Mouse (Mus musculus) MEL (cell line): ENCODE data around the gene Apoc4. TPM values are rescaled to one million over a fixed set of nuclear protein-coding genes. Genes with fewer than 3 reads are reported as not detected.

Experiments used
- DNase-seq: peaks from one replicate; pipeline ENCODE4 v3.0.0; 2011; ENCODE audit warnings: low read depth, low spot score
- H3K27ac ChIP-seq: 2 replicates; pipeline ENCODE4 v1.5.1; 2012; ENCODE audit warnings: low read depth, mild to moderate bottlenecking, control low read depth, low read length, moderate library complexity; ENCODE audit not compliant: control insufficient read depth
- H3K27me3 ChIP-seq, 2 experiments: fragments of 150-350 bp in 1 of 2; sonication (generic) in 1 of 2; 2 replicates each; pipeline ENCODE4 v1.6.1; 2012; ENCODE audit warnings: low read length in 2 of 2, mild to moderate bottlenecking in 2 of 2, improper control_type of control experiment in 1 of 2, moderate library complexity in 1 of 2; ENCODE audit not compliant: insufficient read depth in 2 of 2, control insufficient read depth in 1 of 2
- H3K36me3 ChIP-seq, 2 experiments: 2 replicates each; pipeline ENCODE4 v1.6.1; 2012 to 2014; ENCODE audit warnings: low read length in 2 of 2, improper control_type of control experiment in 1 of 2, inconsistent platforms in 1 of 2, mild to moderate bottlenecking in 1 of 2; ENCODE audit not compliant: insufficient read depth in 2 of 2, control insufficient read depth in 1 of 2
- H3K4me1 ChIP-seq, 2 experiments: fragments of 150-350 bp in 1 of 2; sonication (generic) in 1 of 2; 2 replicates each; pipeline ENCODE4 v1.6.1; 2012; ENCODE audit warnings: low read length in 2 of 2, improper control_type of control experiment in 1 of 2, mild to moderate bottlenecking in 1 of 2; ENCODE audit not compliant: insufficient read depth in 2 of 2, control insufficient read depth in 1 of 2
- H3K4me3 ChIP-seq, 2 experiments: fragments of 150-350 bp in 1 of 2; sonication (generic) in 1 of 2; 2 replicates each; pipeline ENCODE4 v1.5.1; 2012; ENCODE audit warnings: low read depth in 2 of 2, low read length in 2 of 2, mild to moderate bottlenecking in 2 of 2, moderate library complexity in 2 of 2, control low read depth in 1 of 2, improper control_type of control experiment in 1 of 2; ENCODE audit not compliant: control insufficient read depth in 1 of 2, insufficient read depth in 1 of 2
- H3K79me2 ChIP-seq: 2 replicates; pipeline ENCODE4 v1.6.1; 2012; ENCODE audit warnings: mild to moderate bottlenecking, low read length, moderate library complexity; ENCODE audit not compliant: control insufficient read depth, poor library complexity, insufficient read depth
- H3K9ac ChIP-seq: 2 replicates; pipeline ENCODE4 v1.6.1; 2012; ENCODE audit warnings: low read depth, mild to moderate bottlenecking, control low read depth, low read length, moderate library complexity; ENCODE audit not compliant: control insufficient read depth, poor library complexity, severe bottlenecking
- H3K9me3 ChIP-seq: fragments of 150-350 bp; sonication (generic); replicated peaks from 2 replicates; pipeline ENCODE4 v1.6.1; 2012; ENCODE audit warnings: mild to moderate bottlenecking, low read length, improper control_type of control experiment, moderate library complexity; ENCODE audit not compliant: insufficient read depth
- BHLHE40 ChIP-seq: IDR thresholded peaks from 2 replicates; pipeline ENCODE4 v1.6.1; 2012; ENCODE audit warnings: low read depth, mild to moderate bottlenecking, inconsistent platforms, low read length, improper control_type of control experiment, borderline replicate concordance
- CTCF ChIP-seq, 3 experiments: IDR thresholded peaks in 2 of 3; conservative IDR thresholded peaks in 1 of 3; 2 replicates each; pipeline ENCODE4 v1.5.1; 2011 to 2012; ENCODE audit warnings: low read length in 3 of 3, low read depth in 2 of 3, mild to moderate bottlenecking in 2 of 3, improper control_type of control experiment in 1 of 3, inconsistent platforms in 1 of 3, mixed read lengths in 1 of 3, moderate library complexity in 1 of 3; ENCODE audit not compliant: control insufficient read depth in 1 of 3, insufficient read depth in 1 of 3, poor library complexity in 1 of 3, severe bottlenecking in 1 of 3
- E2F4 ChIP-seq: IDR thresholded peaks from 2 replicates; pipeline ENCODE4 v1.6.1; 2011; ENCODE audit warnings: low read depth, low read length, improper control_type of control experiment, borderline replicate concordance
- EP300 ChIP-seq, 2 experiments: IDR thresholded peaks; 2 replicates each; pipeline ENCODE4 v1.6.1; 2011; ENCODE audit warnings: improper control_type of control experiment in 2 of 2, low read length in 2 of 2, low read depth in 1 of 2, mild to moderate bottlenecking in 1 of 2
- ETS1 ChIP-seq: IDR thresholded peaks from 2 replicates; pipeline ENCODE4 v1.6.1; 2012; ENCODE audit warnings: low read depth, mild to moderate bottlenecking, inconsistent platforms, low read length, improper control_type of control experiment, moderate library complexity
- GATA1 ChIP-seq: IDR thresholded peaks from 2 replicates; pipeline ENCODE4 v1.6.1; 2011; ENCODE audit warnings: low read depth, low read length, improper control_type of control experiment
- HCFC1 ChIP-seq: IDR thresholded peaks from 2 replicates; pipeline ENCODE4 v1.6.1; 2012; ENCODE audit warnings: low read depth, mild to moderate bottlenecking, inconsistent platforms, low read length, improper control_type of control experiment, moderate library complexity
- KAT2A ChIP-seq: conservative IDR thresholded peaks from 2 replicates; pipeline ENCODE4 v1.6.1; 2012; ENCODE audit warnings: low read depth, low read length, improper control_type of control experiment, inconsistent platforms
- MAFK ChIP-seq: IDR thresholded peaks from 2 replicates; pipeline ENCODE4 v1.6.1; 2011; ENCODE audit warnings: low read depth, mild to moderate bottlenecking, low read length, improper control_type of control experiment, borderline replicate concordance
- MAX ChIP-seq: IDR thresholded peaks from 2 replicates; pipeline ENCODE4 v1.6.1; 2011; ENCODE audit warnings: low read length, improper control_type of control experiment
- MAZ ChIP-seq: IDR thresholded peaks from 2 replicates; pipeline ENCODE4 v1.6.1; 2012; ENCODE audit warnings: low read depth, mild to moderate bottlenecking, inconsistent platforms, low read length, improper control_type of control experiment
- MEF2A ChIP-seq: IDR thresholded peaks from 2 replicates; pipeline ENCODE4 v1.6.1; 2014; ENCODE audit warnings: low read depth, mild to moderate bottlenecking, inconsistent platforms, low read length, improper control_type of control experiment; ENCODE audit not compliant: poor library complexity, insufficient replicate concordance, severe bottlenecking; ENCODE audit errors: extremely low read depth
- MXI1 ChIP-seq: IDR thresholded peaks from 2 replicates; pipeline ENCODE4 v1.6.1; 2011; ENCODE audit warnings: mild to moderate bottlenecking, low read depth, low read length, improper control_type of control experiment
- MYB ChIP-seq: IDR thresholded peaks from 2 replicates; pipeline ENCODE4 v1.6.1; 2011; ENCODE audit warnings: mild to moderate bottlenecking, low read depth, low read length, improper control_type of control experiment
- MYC ChIP-seq: IDR thresholded peaks from 2 replicates; pipeline ENCODE4 v1.6.1; 2011; ENCODE audit warnings: low read depth, mild to moderate bottlenecking, low read length, improper control_type of control experiment, moderate library complexity
- NELFE ChIP-seq: IDR thresholded peaks from 2 replicates; pipeline ENCODE4 v1.6.1; 2011; ENCODE audit warnings: low read depth, low read length, improper control_type of control experiment
- NRF1 ChIP-seq: IDR thresholded peaks from 2 replicates; pipeline ENCODE4 v1.6.1; 2014; ENCODE audit warnings: low read depth, mild to moderate bottlenecking, inconsistent platforms, low read length, improper control_type of control experiment, moderate library complexity; ENCODE audit not compliant: poor library complexity, insufficient read depth, severe bottlenecking
- POLR2AphosphoS2 ChIP-seq: IDR thresholded peaks from 2 replicates; pipeline ENCODE4 v1.6.1; 2011; ENCODE audit warnings: low read length, improper control_type of control experiment
- POLR2AphosphoS5 ChIP-seq: IDR thresholded peaks from 2 replicates; pipeline ENCODE4 v1.6.1; 2012; ENCODE audit warnings: low read depth, borderline replicate concordance, mild to moderate bottlenecking, inconsistent platforms, low read length, moderate library complexity, mixed read lengths
- RAD21 ChIP-seq: IDR thresholded peaks from 2 replicates; pipeline ENCODE4 v1.6.1; 2011; ENCODE audit warnings: mild to moderate bottlenecking, low read depth, low read length, improper control_type of control experiment
- RCOR1 ChIP-seq: IDR thresholded peaks from 2 replicates; pipeline ENCODE4 v1.6.1; 2012; ENCODE audit warnings: low read depth, mild to moderate bottlenecking, inconsistent platforms, low read length, improper control_type of control experiment
- SIN3A ChIP-seq: IDR thresholded peaks from 2 replicates; pipeline ENCODE4 v1.6.1; 2012; ENCODE audit warnings: low read length, improper control_type of control experiment, inconsistent platforms
- SMC3 ChIP-seq: IDR thresholded peaks from 2 replicates; pipeline ENCODE4 v1.6.1; 2011; ENCODE audit warnings: low read depth, low read length, improper control_type of control experiment
- TAL1 ChIP-seq: IDR thresholded peaks from 2 replicates; pipeline ENCODE4 v1.6.1; 2012; ENCODE audit warnings: mild to moderate bottlenecking, inconsistent platforms, low read length, moderate library complexity, mixed read lengths
- TBP ChIP-seq: IDR thresholded peaks from 2 replicates; pipeline ENCODE4 v1.8.0; 2011; ENCODE audit warnings: low read depth, low read length, improper control_type of control experiment
- TCF12 ChIP-seq: IDR thresholded peaks from 2 replicates; pipeline ENCODE4 v1.6.1; 2014; ENCODE audit warnings: low read depth, mild to moderate bottlenecking, inconsistent platforms, low read length, improper control_type of control experiment, moderate library complexity
- USF2 ChIP-seq, 2 experiments: IDR thresholded peaks; 2 replicates each; pipeline ENCODE4 v1.6.1; 2011 to 2012; ENCODE audit warnings: improper control_type of control experiment in 2 of 2, low read length in 2 of 2, borderline replicate concordance in 1 of 2, inconsistent platforms in 1 of 2, low read depth in 1 of 2, mild to moderate bottlenecking in 1 of 2; ENCODE audit not compliant: insufficient read depth in 1 of 2
- ZC3H11A ChIP-seq: IDR thresholded peaks from 2 replicates; pipeline ENCODE4 v1.6.1; 2012; ENCODE audit warnings: low read depth, mild to moderate bottlenecking, inconsistent platforms, low read length, improper control_type of control experiment
- ZMIZ1 ChIP-seq: IDR thresholded peaks from 2 replicates; pipeline ENCODE4 v1.6.1; 2012; ENCODE audit warnings: low read depth, mild to moderate bottlenecking, inconsistent platforms, low read length, improper control_type of control experiment, moderate library complexity
- ZNF384 ChIP-seq: IDR thresholded peaks from 2 replicates; pipeline ENCODE4 v1.6.1; 2012; ENCODE audit warnings: low read depth, mild to moderate bottlenecking, inconsistent platforms, low read length, improper control_type of control experiment
- polyA plus RNA-seq, 2 experiments: library from polyadenylated mRNA; stranded (reverse) in 1 of 2; unstranded in 1 of 2; fragments of >175 nt in 1 of 2; fragments of >200 nt in 1 of 2; gene quantifications; 2 replicates each; pipeline versions ENCODE4 v1.2.1 to v1.2.4; 2012; ENCODE audit warnings: low replicate concordance in 2 of 2, low read depth in 1 of 2; ENCODE audit not compliant: insufficient read length in 2 of 2, insufficient read depth in 1 of 2, missing spikeins in 1 of 2
- total RNA-seq: library from RNA; depleted of rRNA; stranded (reverse); fragments of 300-350 nt; gene quantifications from 2 replicates; pipeline ENCODE4 v1.2.3, GENCODE M21; 2012

Apoc4 gene
- total and polyA plus RNA-seq, 3 experiments: not detected

- Histone ChIP-seq H3K4me1 (peaks cover 14 to 49% of the 10 kb centered on the region in 2 experiments), H3K4me3 (no peak overlapping the region), H3K27me3 (no peaks in the 10 kb centered on the region), H3K9me3 (no peaks in the 10 kb centered on the region), H3K9ac (no peak overlapping the region), H3K27ac (peak overlapping the region; percentile 98), H3K36me3 (peaks cover 0 to 44% of the 10 kb centered on the region in 2 experiments; a peak in 2 of 4 replicates), H3K79me2 (no peaks in the 10 kb centered on the region)
- 0 out of 2 replicates have a peak, but pooled peaks have one; percentile 32 for TF ChIP-seq MYC
- no peak for TF ChIP-seq TCF12
- no peak for TF ChIP-seq MXI1
- no peak for TF ChIP-seq POLR2AphosphoS5
- no peak for TF ChIP-seq NRF1
- TF ChIP-seq MYB: no peak
- no peak for TF ChIP-seq USF2 (IDR thresholded peaks at IDR 0.05; ENCODE audit: borderline replicate concordance in 1 of 2, insufficient read depth in 1 of 2, low read depth in 1 of 2, low read length in 2 of 2)
- peak in 2 of 3 experiments; percentile 5 to 13; a peak in 2 of 6 replicates for TF ChIP-seq CTCF (IDR thresholded peaks at IDR 0.05 in 2 of 3, conservative IDR thresholded peaks at IDR 0.05 in 1 of 3; ENCODE audit: control insufficient read depth in 1 of 3, insufficient read depth in 1 of 3, low read depth in 2 of 3, low read length in 3 of 3, poor library complexity in 1 of 3, severe bottlenecking in 1 of 3)
- TF ChIP-seq RAD21: no peak
- TF ChIP-seq NELFE: no peak
- TF ChIP-seq TBP: no peak
- 0 out of 2 replicates have a peak, but pooled peaks have one; percentile 23 for TF ChIP-seq ZMIZ1
- no peak for TF ChIP-seq ETS1
- TF ChIP-seq KAT2A: no peak
- DNase-seq: no peak
Observed at GRCm38 (mm10) chr7:19695881-19696280, 14.6 kb upstream of the Apoc4 start.

- Histone ChIP-seq H3K79me2 (no peaks in the 10 kb centered on the region), H3K27me3 (no peaks in the 10 kb centered on the region), H3K4me3 (peak overlapping the region in 1 of 2 experiments; percentile 15; a peak in 1 of 4 replicates), H3K9ac (peak overlapping the region; percentile 65), H3K4me1 (peaks cover 14 to 42% of the 10 kb centered on the region in 2 experiments), H3K9me3 (no peaks in the 10 kb centered on the region), H3K36me3 (peaks cover 0 to 40% of the 10 kb centered on the region in 2 experiments; a peak in 2 of 4 replicates), H3K27ac (peak overlapping the region; percentile 98)
- DNase-seq: peak; percentile 82
- no peak for TF ChIP-seq CTCF (IDR thresholded peaks at IDR 0.05 in 2 of 3, conservative IDR thresholded peaks at IDR 0.05 in 1 of 3; ENCODE audit: control insufficient read depth in 1 of 3, insufficient read depth in 1 of 3, low read depth in 2 of 3, low read length in 3 of 3, poor library complexity in 1 of 3, severe bottlenecking in 1 of 3)
- TF ChIP-seq EP300 (IDR thresholded peaks at IDR 0.05; ENCODE audit: low read depth in 1 of 2, low read length in 2 of 2): peak; percentile 97 to 99
- no peak for TF ChIP-seq RAD21
- TF ChIP-seq SIN3A: peak; percentile 94
- TF ChIP-seq RCOR1: peak; percentile 97
- peak; percentile 75 for TF ChIP-seq MXI1
- TF ChIP-seq HCFC1: peak; percentile 66
- TF ChIP-seq MYB: peak; percentile 95
- TF ChIP-seq ZMIZ1: peak; percentile 68; the same call in 1 of the 2 replicates
- 0 out of 2 replicates have a peak, but pooled peaks have one; percentile 26 for TF ChIP-seq ZNF384
- TF ChIP-seq E2F4: 0 out of 2 replicates have a peak, but pooled peaks have one; percentile 35
- peak; percentile 79 for TF ChIP-seq MAZ
- TF ChIP-seq MAFK: peak; percentile 81; the same call in 1 of the 2 replicates
- TF ChIP-seq ZC3H11A: no peak
- peak; percentile 97 for TF ChIP-seq TCF12
- peak; percentile 56; the same call in 1 of the 2 replicates for TF ChIP-seq BHLHE40
- peak; percentile 99 for TF ChIP-seq GATA1
- peak; percentile 66; the same call in 1 of the 2 replicates for TF ChIP-seq MEF2A
- TF ChIP-seq NELFE: 0 out of 2 replicates have a peak, but pooled peaks have one; percentile 44
- TF ChIP-seq TAL1: peak; percentile 77
- TF ChIP-seq SMC3: no peak
- TF ChIP-seq POLR2AphosphoS2: peak; percentile 59
- TF ChIP-seq MAX: no peak
Observed at GRCm38 (mm10) chr7:19695213-19695594, 13.9 kb upstream of the Apoc4 start.
